Mouse (Mus musculus) intestine, embryonic 16.5 days (tissue): ENCODE results near the gene Neurog3. TPM values are rescaled to one million over a fixed set of nuclear protein-coding genes. Genes with fewer than 3 reads are reported as not detected.
A peak's percentile ranks its signal among the peaks of the same experiment; 100 is the strongest.

Source experiments
- ATAC-seq: fragments of 200-750 bp; cut with Nextera tagmentation; 2 replicates; pipeline ENCODE4 v1.8.0; 2017; ENCODE audit warnings: moderate TSS enrichment, moderate library complexity
- H3K27ac ChIP-seq: fragments of 300-500 bp; sonication (generic); 2 replicates; pipeline ENCODE4 v1.5.1; 2014; ENCODE audit warnings: mild to moderate bottlenecking, low read length
- H3K27me3 ChIP-seq: fragments of 300-500 bp; sonication (generic); replicated peaks from 2 replicates; pipeline ENCODE4 v1.6.1; 2014; ENCODE audit warnings: low read length, control low read depth, mixed read lengths; ENCODE audit not compliant: control insufficient read depth, insufficient read depth
- H3K36me3 ChIP-seq: fragments of 300-500 bp; sonication (generic); 2 replicates; pipeline ENCODE4 v1.6.1; 2014; ENCODE audit warnings: low read length, control low read depth; ENCODE audit not compliant: control insufficient read depth, insufficient read depth
- H3K4me1 ChIP-seq: fragments of 300-500 bp; sonication (generic); 2 replicates; pipeline ENCODE4 v1.6.1; 2014; ENCODE audit warnings: low read length, control low read depth, mixed read lengths; ENCODE audit not compliant: control insufficient read depth, insufficient read depth
- H3K4me2 ChIP-seq: fragments of 300-500 bp; sonication (generic); 2 replicates; pipeline ENCODE4 v1.6.1; 2014; ENCODE audit warnings: low read depth, low read length, control low read depth
- H3K4me3 ChIP-seq: fragments of 300-500 bp; sonication (generic); 2 replicates; pipeline ENCODE4 v1.5.1; 2014; ENCODE audit warnings: mild to moderate bottlenecking, low read length
- H3K9ac ChIP-seq: fragments of 300-500 bp; sonication (generic); 2 replicates; pipeline ENCODE4 v1.6.1; 2014; ENCODE audit warnings: low read depth, low read length
- H3K9me3 ChIP-seq: fragments of 300-500 bp; sonication (generic); 2 replicates; pipeline ENCODE4 v1.6.1; 2016; ENCODE audit warnings: low read length, control low read depth; ENCODE audit not compliant: control insufficient read depth
- WGBS: fragments of 180-500 bp; shearing (Covaris S2); extraction: QIAGEN DNeasy Blood & Tissue Kit; methylation state at CpG from one replicate; pipeline ENCODE4 v1.1.7; 2014; 5-methylcytosine and 5-hydroxymethylcytosine counted together
- polyA plus RNA-seq: library from polyadenylated mRNA; unstranded; fragments of >200 nt; fragmentation: Nextera tagmentation; extraction: Ambion mirVana; gene quantifications from 2 replicates; pipeline ENCODE4 v1.2.1, GENCODE M21; 2015

Neurog3 gene
- polyA plus RNA-seq, 1 experiment from 2014 or later = 6.3 TPM

GRCm38 (mm10) chr10:62128316-62128951 is 4.5 kb upstream of the Neurog3 start:
- Histone ChIP-seq H3K4me2 (no peak overlapping the region), H3K4me1 (peaks cover 5% of the 10 kb centered on the region; the same call in 1 of the 2 replicates), H3K36me3 (no peaks in the 10 kb centered on the region), H3K4me3 (no peak overlapping the region), H3K27ac (no peak overlapping the region), H3K9me3 (no peaks in the 10 kb centered on the region), H3K27me3 (peaks cover 66% of the 10 kb centered on the region), H3K9ac (no peak overlapping the region)
- 3% methylated on average over 32 of the region's 32 CpGs for WGBS
- ATAC-seq = no peak

DNA sequence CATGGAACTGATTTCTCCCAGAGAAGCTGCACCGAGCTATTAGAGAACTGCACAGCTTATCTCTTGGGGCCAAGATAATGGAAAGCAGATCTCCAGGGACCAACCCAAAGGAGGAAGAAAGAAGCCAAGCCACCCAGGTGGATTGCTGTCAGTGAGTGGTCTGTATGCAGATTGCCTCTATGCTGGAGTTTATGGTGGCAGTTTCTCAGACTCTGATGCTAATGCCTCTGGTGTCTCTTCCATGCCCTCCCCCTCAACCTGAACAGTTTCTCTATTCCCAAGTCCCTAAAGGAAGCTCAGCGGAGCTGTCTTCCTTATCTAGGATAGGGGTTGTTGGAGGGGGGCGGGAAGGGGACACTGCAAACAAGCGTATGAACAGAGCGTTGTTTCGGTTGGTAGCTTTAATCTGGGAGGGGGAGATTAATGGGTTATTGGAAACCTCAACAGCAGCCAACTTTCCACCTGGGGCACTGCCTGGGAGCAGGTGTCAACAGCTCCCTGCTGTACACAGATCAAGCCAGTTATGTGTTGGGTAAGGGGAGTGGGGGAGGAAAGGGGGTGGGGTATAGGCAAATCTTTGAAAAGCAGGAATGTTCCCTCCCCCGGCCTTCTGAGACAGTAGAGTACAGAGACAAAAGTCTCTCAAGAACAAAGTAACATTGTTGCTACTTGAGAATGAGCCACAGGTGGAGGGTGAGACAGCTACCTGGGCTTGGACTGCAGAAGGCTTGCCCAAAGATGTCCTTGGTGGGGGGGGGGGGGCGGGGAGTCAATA is 3.0 kb downstream of the Neurog3 start:
- Histone ChIP-seq H3K9me3 (no peaks in the 10 kb centered on the region), H3K4me3 (no peak overlapping the region), H3K27me3 (peaks cover 56% of the 10 kb centered on the region), H3K9ac (no peak overlapping the region), H3K4me1 (peaks cover 5% of the 10 kb centered on the region; the same call in 1 of the 2 replicates), H3K27ac (no peak overlapping the region), H3K36me3 (no peaks in the 10 kb centered on the region), H3K4me2 (no peak overlapping the region)
- ATAC-seq = no peak
- WGBS = 2% methylated on average over 8 of the region's 8 CpGs

- ATAC-seq = no peak
- H3K36me3 ChIP-seq = no peaks in the 10 kb centered on the region
- peaks cover 5% of the 10 kb centered on the region; the same call in 1 of the 2 replicates for H3K4me1 ChIP-seq
- H3K4me2 ChIP-seq = no peak overlapping the region
- no peak overlapping the region for H3K4me3 ChIP-seq
- 18% methylated on average over 4 of the region's 4 CpGs for WGBS
- H3K27ac ChIP-seq = no peak overlapping the region
- H3K9ac ChIP-seq = no peak overlapping the region
- H3K27me3 ChIP-seq = peaks cover 45% of the 10 kb centered on the region
- no peaks in the 10 kb centered on the region for H3K9me3 ChIP-seq
Observed at GRCm38 (mm10) chr10:62137150-62137549, 4.3 kb downstream of the Neurog3 start.

DNA sequence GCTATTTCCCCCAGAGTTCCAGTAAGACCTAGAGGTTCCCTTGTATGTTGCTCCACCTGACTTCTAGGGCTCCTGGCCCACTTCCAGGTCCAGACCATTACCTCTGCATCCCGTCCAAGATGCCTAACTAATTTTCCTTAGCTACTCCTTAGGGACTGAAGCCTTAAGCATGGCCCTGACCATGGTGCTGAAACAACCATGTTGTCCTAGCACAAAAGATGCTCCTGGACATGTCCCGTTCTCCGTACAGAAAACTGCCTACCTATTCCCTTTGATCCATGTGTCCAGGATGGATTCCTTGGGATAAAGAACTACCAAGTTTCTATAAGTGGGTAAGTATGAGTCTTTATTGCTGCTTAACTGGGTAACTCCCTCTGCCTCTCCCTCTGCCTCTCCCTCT is 5.2 kb downstream of the Neurog3 start:
- no peak overlapping the region for H3K4me2 ChIP-seq
- WGBS = 16% methylated on average over 3 of the region's 3 CpGs
- no peaks in the 10 kb centered on the region for H3K9me3 ChIP-seq
- peaks cover 36% of the 10 kb centered on the region for H3K27me3 ChIP-seq
- H3K9ac ChIP-seq = no peak overlapping the region
- ATAC-seq = no peak
- H3K4me3 ChIP-seq = no peak overlapping the region
- H3K4me1 ChIP-seq = no peaks in the 10 kb centered on the region
- H3K36me3 ChIP-seq = no peaks in the 10 kb centered on the region
- no peak overlapping the region for H3K27ac ChIP-seq

DNA sequence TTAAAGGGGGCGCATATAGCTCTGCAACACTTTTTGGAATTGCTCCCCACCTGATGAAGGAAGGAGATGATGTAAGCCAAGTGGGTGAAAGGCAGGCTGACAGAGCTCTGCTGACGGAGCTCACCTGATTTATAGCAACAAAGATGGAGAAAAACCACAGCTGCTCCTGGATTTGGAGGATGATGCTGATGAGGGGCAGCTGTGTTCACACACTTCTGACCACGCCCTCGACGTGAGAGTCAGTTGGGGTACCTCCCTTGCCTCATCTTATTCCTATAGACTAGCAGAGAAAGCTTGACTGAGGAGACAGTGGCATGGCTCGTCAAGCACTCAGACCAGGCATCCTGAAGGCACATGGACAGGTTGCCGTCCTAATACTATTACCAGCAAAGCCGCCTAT is 10.9 kb downstream of the Neurog3 start, which contains the start of gene Fam241b:
Gene Fam241b, minus strand, starts transcription at position 101 of the 400 bp plus-strand sequence.
- no peak for ATAC-seq
- no peak within 1 kb of the TSS for H3K27ac ChIP-seq
- H3K36me3 ChIP-seq = no peaks in the 10 kb centered on the region
- 0 out of 2 replicates have a peak, but pooled peaks cover 1% of the 10 kb centered on the region for H3K27me3 ChIP-seq
- 55% methylated on average over 8 of the region's 8 CpGs for WGBS
- no peak within 1 kb of the TSS for H3K9ac ChIP-seq
- H3K4me1 ChIP-seq = no peaks in the 10 kb centered on the region
- H3K4me2 ChIP-seq = no peak within 1 kb of the TSS
- no peaks in the 10 kb centered on the region for H3K9me3 ChIP-seq
- H3K4me3 ChIP-seq = no peak within 1 kb of the TSS

DNA sequence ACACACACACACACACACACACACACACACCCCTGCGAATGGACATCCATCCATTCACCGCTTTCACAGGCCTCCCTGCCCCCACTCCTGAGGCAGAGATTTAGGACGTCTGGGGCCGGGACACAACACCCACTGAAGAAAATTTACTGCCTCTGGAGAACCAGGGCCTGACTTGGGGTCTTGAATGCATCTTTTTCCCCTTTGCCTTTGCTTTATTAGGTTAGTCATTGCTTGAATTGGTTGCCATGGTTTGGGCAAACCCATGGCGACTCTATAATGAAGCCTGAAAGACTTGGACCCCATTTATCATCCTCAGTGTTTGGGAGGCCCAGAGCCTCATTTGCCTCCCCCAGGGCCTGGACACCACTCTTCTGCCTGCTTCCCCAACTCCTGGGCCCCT is 13.1 kb downstream of the Neurog3 start:
- Histone ChIP-seq H3K4me1 (no peaks in the 10 kb centered on the region), H3K9ac (no peak overlapping the region), H3K4me2 (no peak overlapping the region), H3K9me3 (no peaks in the 10 kb centered on the region), H3K27ac (no peak overlapping the region), H3K27me3 (no peaks in the 10 kb centered on the region), H3K36me3 (no peaks in the 10 kb centered on the region), H3K4me3 (no peak overlapping the region)
- ATAC-seq = no peak
- 53% methylated on average over 5 of the region's 5 CpGs for WGBS

DNA sequence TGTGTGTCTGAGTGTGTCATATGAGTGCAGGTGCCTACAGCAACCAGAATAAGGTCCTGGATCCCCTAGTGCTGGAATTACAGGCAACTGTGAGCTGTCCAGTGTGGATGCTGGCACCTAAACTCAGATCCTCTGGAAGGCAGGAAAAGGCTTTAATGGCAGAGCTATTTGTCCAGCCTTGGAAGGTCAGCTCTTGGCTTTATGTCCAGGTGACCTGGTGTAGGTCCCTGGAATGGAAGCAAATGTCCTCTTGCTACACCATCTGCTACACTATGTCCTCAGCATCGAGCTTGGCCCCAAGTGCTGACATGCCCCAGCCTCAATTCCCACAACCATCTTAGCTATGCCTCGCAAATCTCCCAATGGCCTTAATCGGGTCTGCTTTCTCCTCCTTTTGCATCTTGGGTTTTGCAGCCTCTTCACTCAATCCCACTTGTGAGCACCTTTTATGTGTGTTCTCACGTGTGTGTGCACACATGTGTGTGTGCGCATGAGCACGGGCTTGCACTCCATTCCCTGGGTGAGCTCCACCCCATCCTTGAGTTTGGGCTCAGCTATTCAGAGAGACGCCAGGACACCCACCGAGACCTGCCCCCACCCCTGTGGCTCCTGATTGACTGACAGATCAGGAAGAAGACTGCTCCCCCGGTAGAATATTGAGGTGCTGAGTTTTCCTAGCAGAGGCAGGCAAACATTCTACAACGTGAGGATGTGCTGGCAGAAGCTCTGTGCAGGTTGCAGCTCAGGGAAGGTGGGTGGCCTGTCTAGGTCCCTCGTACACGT is 14.8 kb downstream of the Neurog3 start:
- Histone ChIP-seq H3K4me1 (no peaks in the 10 kb centered on the region), H3K9ac (no peak overlapping the region), H3K9me3 (no peaks in the 10 kb centered on the region), H3K36me3 (no peaks in the 10 kb centered on the region), H3K27me3 (no peaks in the 10 kb centered on the region), H3K4me2 (no peak overlapping the region), H3K4me3 (no peak overlapping the region), H3K27ac (no peak overlapping the region)
- no peak for ATAC-seq
- 62% methylated on average over 12 of the region's 12 CpGs for WGBS

DNA sequence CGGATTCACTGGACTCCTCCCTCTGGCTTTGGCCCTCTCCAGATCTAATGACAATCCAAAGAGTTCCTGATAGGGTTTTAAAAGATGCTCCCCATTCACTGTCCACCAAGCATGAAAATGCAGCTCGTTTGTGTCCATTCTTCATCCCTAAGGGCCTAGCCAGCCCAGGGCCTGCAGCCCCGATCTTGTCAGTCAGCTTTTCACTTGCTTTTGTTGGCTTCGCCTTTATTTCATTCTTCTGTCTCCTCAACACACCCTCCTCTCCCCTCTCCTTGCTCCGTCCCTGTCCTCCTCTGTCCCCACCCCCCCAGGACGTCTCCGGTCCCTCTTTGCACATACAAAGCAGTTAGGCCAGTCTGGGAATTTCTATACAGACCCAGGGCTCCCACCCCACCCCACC is 17.0 kb downstream of the Neurog3 start:
- no peak overlapping the region for H3K4me2 ChIP-seq
- 55% methylated on average over 7 of the region's 7 CpGs for WGBS
- ATAC-seq = no peak
- H3K9me3 ChIP-seq = no peaks in the 10 kb centered on the region
- H3K4me3 ChIP-seq = no peak overlapping the region
- no peaks in the 10 kb centered on the region for H3K4me1 ChIP-seq
- H3K27ac ChIP-seq = no peak overlapping the region
- no peaks in the 10 kb centered on the region for H3K27me3 ChIP-seq
- no peaks in the 10 kb centered on the region for H3K36me3 ChIP-seq
- H3K9ac ChIP-seq = no peak overlapping the region

DNA sequence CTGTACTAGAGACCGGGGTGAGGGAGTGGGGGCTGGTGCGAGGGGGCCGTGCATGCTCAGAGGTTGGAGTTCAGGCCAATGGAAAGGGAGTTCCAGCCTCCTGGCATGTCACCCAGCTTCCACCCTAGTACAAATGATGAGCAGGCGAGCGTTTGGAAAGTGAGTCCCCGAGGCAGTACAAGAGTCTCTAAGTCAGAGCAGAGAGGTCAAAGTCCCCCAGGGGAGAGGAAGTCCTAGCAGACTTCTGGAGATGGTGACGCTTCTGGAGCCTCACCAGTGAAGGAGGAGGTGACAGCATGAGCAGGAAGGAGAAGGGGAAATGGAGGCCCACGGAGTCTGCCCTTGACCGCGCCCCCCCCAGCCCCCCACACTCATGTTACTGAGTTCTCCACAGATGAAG is 29.5 kb downstream of the Neurog3 start:
- peak; percentile 84 for ATAC-seq
- Histone ChIP-seq H3K27me3 (no peaks in the 10 kb centered on the region), H3K9ac (no peak overlapping the region), H3K36me3 (no peaks in the 10 kb centered on the region), H3K4me1 (peaks cover 5% of the 10 kb centered on the region; the same call in 1 of the 2 replicates), H3K4me2 (no peak overlapping the region), H3K9me3 (no peaks in the 10 kb centered on the region), H3K4me3 (no peak overlapping the region), H3K27ac (no peak overlapping the region)
- 51% methylated on average over 10 of the region's 10 CpGs for WGBS
